Mouse (Mus musculus) limb, embryonic 13.5 days (tissue): Measurements from ENCODE around the gene Gtf2h1. TPM values are rescaled to one million over a fixed set of nuclear protein-coding genes. Genes with fewer than 3 reads are reported as not detected.

ENCODE experiments used
- ATAC-seq: fragments of 200-750 bp; cut with Nextera tagmentation; 2 replicates; pipeline ENCODE4 v1.8.0; 2017; ENCODE audit warnings: low read depth, moderate number of reproducible peaks, moderate TSS enrichment; ENCODE audit not compliant: low FRiP score
- H3K27ac ChIP-seq: fragments of 300-500 bp; sonication (generic); 2 replicates; pipeline ENCODE4 v1.5.1; 2015; ENCODE audit warnings: inconsistent platforms, mild to moderate bottlenecking, moderate library complexity
- H3K27me3 ChIP-seq: fragments of 300-500 bp; sonication (generic); 2 replicates; pipeline ENCODE4 v1.6.1; 2015; ENCODE audit warnings: mild to moderate bottlenecking, inconsistent platforms
- H3K36me3 ChIP-seq: fragments of 300-500 bp; sonication (generic); 2 replicates; pipeline ENCODE4 v1.6.1; 2015; ENCODE audit warnings: inconsistent platforms, mild to moderate bottlenecking, moderate library complexity
- H3K4me1 ChIP-seq: fragments of 300-500 bp; sonication (generic); 2 replicates; pipeline ENCODE4 v1.6.1; 2015; ENCODE audit warnings: inconsistent platforms
- H3K4me2 ChIP-seq: fragments of 300-500 bp; sonication (generic); replicated peaks from 2 replicates; pipeline ENCODE4 v1.6.1; 2015; ENCODE audit warnings: inconsistent platforms, mild to moderate bottlenecking, moderate library complexity
- H3K4me3 ChIP-seq: fragments of 300-500 bp; sonication (generic); 2 replicates; pipeline ENCODE4 v1.5.1; 2015; ENCODE audit warnings: moderate library complexity, mild to moderate bottlenecking, inconsistent platforms
- H3K9ac ChIP-seq: fragments of 300-500 bp; sonication (generic); 2 replicates; pipeline ENCODE4 v1.6.1; 2015; ENCODE audit warnings: mild to moderate bottlenecking, inconsistent platforms
- H3K9me3 ChIP-seq: fragments of 300-500 bp; sonication (generic); 2 replicates; pipeline ENCODE4 v1.6.1; 2016; ENCODE audit warnings: inconsistent platforms
- WGBS: fragments of 180-500 bp; shearing (Covaris S2); methylation state at CpG from one replicate; pipeline ENCODE4 v1.1.7; 2015; 5-methylcytosine and 5-hydroxymethylcytosine counted together
- polyA plus RNA-seq: library from polyadenylated mRNA; unstranded; fragments of >200 nt; fragmentation: Nextera tagmentation; extraction: Ambion mirVana; gene quantifications from 2 replicates; pipeline ENCODE4 v1.2.1, GENCODE M21; 2015

Gene Gtf2h1
- polyA plus RNA-seq, 1 experiment from 2014 or later, result 56.3 TPM

GRCm38 (mm10) chr7:46871988-46872387 lies 76.1 kb downstream of the Gtf2h1 start:
- ATAC-seq, result no peak
- Histone ChIP-seq H3K4me2 (no peak overlapping the region), H3K4me3 (no peak overlapping the region), H3K4me1 (no peaks in the 10 kb centered on the region), H3K27me3 (no peaks in the 10 kb centered on the region), H3K36me3 (no peaks in the 10 kb centered on the region), H3K27ac (no peak overlapping the region), H3K9ac (no peak overlapping the region), H3K9me3 (no peaks in the 10 kb centered on the region)
- WGBS, result 59% methylated on average over 4 of the region's 4 CpGs

Other genes starting within 250 kb of the Gtf2h1 start
- 13.2 and 14.7 TPM in 2 replicates for gene Sergef, start 156.3 kb upstream of the Gtf2h1 start, polyA plus RNA-seq
- 0.09 and 0.25 TPM in 2 replicates for gene Tph1, start 123.6 kb upstream of the Gtf2h1 start, polyA plus RNA-seq
- gene Saal1, start 85.4 kb upstream of the Gtf2h1 start, polyA plus RNA-seq, result 32.5 and 35.4 TPM in 2 replicates
- 0.41 and 0.59 TPM in 2 replicates for gene Saa3, start 80.4 kb upstream of the Gtf2h1 start, polyA plus RNA-seq
- not detected in 2 replicates for gene Saa4, start 63.5 kb upstream of the Gtf2h1 start, polyA plus RNA-seq
- 2.3 and 4.2 TPM in 2 replicates for gene Saa1, start 53.1 kb upstream of the Gtf2h1 start, polyA plus RNA-seq
- gene Saa2, start 44.3 kb upstream of the Gtf2h1 start, polyA plus RNA-seq, result 3.1 and 5.0 TPM in 2 replicates
- 22.2 and 23.8 TPM in 2 replicates for gene Hps5, start within 50 bp of the Gtf2h1 start, polyA plus RNA-seq
- gene Ldha, start 45.4 kb downstream of the Gtf2h1 start, polyA plus RNA-seq, result 1,645 and 1,659 TPM in 2 replicates
- gene Ldhc, start 65.1 kb downstream of the Gtf2h1 start, polyA plus RNA-seq, result not detected in 2 replicates
- gene Tsg101, start 123.9 kb downstream of the Gtf2h1 start, polyA plus RNA-seq, result 208 and 222 TPM in 2 replicates
- gene Uevld, start 162.4 kb downstream of the Gtf2h1 start, polyA plus RNA-seq, result 10.3 and 10.8 TPM in 2 replicates
- not detected in 2 replicates for gene Gm9999, start 187.5 kb downstream of the Gtf2h1 start, polyA plus RNA-seq
- 20.3 and 21.8 TPM in 2 replicates for gene Spty2d1, start 212.3 kb downstream of the Gtf2h1 start, polyA plus RNA-seq